Mouse (Mus musculus) frontal cortex, postnatal 14 days (tissue): ENCODE measurements around the gene Gm7247.
A peak's percentile ranks its signal among the peaks of the same experiment; 100 is the strongest.
"Not testable (repeated sequence)": the region's sequence is repeated elsewhere in the genome, so short reads cannot be mapped to it uniquely, and the experiment has no call there.

Source experiments
- DNase-seq, 2 experiments: peaks; one replicate each; pipeline ENCODE4 v3.0.0; 2022; ENCODE audit warnings: low spot score in 2 of 2

Gene Gm7247

DNA sequence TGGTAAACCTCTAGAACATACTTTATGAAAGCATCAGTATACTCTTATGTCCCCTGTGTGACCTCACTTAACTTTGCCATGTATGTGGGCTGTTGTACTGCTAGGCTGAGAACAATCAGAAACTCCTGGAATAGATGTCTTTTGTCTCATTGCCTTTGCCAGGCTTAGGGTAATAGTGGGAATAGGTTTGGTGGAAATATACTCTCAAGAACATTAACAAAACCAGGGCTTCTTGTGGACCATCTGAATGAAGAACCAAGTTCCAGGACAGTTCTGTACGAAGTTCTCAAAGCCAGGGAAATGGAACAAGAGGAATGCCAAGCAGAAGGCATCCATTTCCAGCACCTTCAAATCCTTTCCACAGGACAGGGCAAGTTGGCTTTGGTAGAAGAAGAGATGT lies at the start of gene Gm7247:
Gene Gm7247, plus strand, starts transcription at position 301 of the 400 bp plus-strand sequence.
- no peak for DNase-seq

DNA sequence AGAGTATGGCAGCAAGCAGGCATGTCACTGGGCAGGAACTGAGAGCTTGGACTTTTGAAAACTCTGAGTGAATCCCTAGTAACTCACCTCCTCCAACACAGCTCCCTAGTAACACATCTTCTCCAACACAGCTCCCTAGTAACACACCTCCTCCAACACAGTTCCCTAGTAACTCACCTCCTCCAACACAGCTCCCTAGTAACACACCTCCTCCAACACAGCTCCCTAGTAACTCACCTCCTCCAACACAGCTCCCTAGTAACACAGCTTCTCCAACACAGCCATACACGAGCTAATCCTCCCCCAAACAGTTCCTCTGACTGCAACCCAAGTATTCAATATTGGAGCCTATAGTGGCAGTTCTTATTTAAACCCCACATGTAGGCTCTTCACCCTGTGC lies 37.6 kb upstream of the Gm7247 start:
- peak in 1 of 2 experiments; percentile 4 for DNase-seq

DNA sequence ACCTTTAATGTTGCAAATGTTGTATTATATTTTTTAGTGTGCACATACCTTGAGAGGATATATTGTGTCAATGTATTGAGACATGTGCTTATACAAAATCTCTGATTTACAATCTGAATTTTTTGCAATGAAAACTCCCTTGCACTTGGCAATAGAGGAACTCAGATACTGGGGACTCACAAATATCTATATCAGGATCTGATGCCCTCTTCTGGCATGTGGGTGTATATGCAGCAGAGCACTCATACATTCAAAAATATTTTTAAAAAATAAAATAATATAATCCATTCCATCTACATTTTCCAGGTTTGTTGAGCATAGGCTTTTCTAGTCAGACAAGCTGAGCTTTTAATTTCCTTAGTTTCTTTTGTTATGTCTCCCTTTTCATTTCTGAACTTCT lies 15.5 kb upstream of the Gm7247 start:
- no peak for DNase-seq

DNA sequence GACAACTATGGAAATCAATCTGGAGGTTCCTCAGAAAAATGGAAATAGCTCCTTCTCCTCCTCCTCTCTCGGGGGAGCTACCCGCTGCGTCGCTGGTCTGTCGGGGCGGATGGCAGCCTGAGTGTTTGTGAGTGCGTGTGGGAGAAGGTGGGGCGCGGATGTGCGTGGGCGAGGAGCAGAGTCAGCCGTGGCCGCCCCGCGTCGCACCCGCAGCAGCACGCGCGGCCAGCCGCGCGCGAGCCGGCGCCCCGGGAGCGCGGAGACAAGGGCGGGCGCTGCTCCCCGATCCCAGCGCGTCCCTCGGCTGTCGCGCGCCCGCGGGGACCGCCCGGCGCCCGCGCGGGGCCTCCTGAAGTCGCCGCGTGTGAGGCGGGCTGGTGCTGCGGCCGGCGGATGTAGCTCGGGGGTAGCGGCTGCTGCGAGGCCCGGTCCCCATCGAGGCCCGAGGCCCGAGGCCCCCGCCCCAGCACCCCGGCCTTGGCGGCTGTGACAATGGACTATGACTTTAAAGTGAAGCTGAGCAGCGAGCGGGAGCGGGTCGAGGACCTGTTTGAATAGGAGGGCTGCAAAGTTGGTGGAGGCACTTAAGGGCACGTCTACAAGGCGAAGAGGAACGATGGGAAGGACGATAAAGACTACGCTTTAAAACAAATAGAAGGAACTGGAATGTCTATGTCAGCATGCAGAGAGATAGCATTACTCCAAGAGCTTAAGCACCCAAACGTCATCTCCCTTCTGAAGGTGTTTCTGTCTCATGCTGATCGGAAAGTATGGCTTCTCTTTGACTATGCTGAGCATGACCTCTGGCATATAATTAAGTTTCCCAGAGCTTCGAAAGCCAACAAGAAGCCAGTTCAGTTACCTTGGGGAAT lies 3.2 kb upstream of the Gm7247 start:
- peak; percentile 24 to 34 for DNase-seq

DNA sequence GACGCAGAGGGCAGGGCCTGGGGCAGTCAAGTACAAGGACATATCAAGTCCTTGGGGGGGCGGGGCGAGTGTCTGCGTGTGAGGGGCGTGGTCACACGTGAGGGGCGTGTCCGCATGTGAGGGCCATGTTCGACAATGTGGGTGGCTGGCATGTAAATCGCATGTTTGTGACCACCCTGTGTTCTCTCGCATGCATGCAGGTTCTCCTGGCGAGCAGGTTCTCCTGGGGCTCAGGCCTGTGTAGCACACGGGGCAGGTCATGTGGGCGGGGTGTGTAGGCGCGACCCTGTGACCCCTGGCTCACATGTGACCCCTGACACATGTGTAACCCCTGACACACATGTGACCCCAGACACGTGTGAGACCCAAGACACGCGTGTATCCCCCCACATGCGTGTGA lies 21.2 kb downstream of the Gm7247 start:
- DNase-seq: no peak

DNA sequence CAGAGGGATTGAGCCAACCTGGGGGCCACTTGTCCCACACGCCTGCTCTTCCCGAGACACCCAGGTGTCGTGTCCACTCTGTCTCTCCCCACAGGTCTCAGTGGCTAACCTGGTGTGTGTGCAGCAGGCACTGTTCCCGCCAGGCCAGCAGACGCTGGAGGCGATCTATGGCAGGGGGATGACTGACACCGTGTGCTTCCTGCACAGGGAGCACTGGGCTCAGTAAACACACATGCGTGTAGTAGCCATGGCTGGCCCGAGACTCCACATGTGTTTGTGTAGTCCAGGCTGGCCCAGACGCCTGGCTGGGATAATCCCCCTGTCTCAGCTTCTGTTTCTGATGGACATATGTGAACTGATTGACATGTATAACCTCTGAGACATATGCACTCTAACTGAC lies 22.8 kb downstream of the Gm7247 start:
- DNase-seq: no peak

DNA sequence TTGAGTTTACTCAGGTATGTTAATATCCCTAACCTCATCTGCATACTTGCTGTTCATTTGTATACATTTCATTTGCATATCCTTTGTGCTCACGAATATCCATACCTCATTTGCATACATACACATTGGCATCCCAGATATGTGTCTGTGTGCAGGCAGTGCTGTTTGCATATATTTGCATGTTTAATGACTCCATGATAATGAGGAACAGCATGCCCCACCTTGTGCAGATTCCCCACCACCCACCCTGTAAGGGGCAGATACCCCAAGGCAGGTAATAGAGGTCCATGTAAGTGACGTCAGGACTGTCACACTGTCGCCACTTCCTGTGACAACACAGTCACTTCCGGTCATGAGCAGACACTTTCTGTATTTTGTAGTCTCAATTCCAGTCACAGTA lies 24.2 kb downstream of the Gm7247 start:
- DNase-seq: no peak

DNA sequence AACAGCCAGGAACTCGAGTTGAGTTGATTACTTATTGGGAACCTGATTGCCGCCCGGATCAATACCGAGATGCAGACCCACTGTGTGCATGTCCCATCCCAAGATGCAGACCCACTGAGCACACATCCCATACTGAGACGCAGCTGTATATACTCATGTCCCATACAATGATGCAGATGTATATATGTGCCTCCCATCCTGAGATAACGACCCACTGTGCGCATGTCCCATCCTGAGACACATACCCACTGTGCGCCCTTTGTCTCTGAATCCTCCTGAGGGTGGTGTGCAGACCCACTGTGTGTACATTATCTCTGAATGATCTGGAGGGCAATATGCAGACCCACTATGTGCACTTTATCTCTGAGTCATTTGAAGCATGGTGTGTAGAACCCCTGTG lies 26.2 kb downstream of the Gm7247 start:
- no peak for DNase-seq

DNA sequence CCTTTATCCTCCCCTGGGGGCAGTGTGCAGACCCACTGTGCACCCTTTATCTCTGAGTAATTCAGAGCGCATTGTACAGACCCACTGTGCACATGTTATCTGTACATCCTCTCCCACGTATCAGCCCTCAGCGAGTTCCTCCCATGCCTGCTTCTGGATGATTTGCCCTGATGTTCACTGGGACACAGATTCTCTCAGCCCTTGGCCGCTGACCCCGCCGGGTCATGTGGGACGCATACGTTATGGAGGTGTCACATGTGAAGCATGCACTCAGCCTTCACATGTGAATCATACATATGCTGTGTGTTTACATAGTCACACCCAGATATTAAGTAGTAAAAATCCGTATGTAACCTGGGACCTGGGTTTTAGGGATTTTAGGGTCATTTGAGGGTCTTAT lies 26.7 kb downstream of the Gm7247 start:
- DNase-seq: no peak

DNA sequence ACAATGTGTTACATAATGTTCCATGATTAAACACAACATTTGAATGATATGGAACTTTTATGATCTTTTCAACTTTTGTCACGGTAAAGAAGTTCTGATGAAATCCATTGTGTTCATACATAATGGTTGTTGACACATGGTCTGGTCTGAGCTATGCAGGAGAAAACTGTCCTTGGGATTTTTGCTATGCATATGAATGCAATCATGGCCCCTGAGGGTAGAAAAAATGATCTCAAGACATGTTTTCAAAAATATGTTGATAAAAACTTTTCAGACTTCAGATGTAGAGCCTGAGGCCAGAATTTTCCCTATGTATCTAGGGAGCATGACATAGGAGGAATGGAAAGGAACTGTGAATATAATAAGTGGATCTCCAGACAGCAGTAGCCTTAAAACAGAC lies 49.0 kb downstream of the Gm7247 start, which contains the start of gene Vmn2r88:
Gene Vmn2r88, plus strand, starts transcription at position 301 of the 400 bp plus-strand sequence.
- no peak for DNase-seq

DNA sequence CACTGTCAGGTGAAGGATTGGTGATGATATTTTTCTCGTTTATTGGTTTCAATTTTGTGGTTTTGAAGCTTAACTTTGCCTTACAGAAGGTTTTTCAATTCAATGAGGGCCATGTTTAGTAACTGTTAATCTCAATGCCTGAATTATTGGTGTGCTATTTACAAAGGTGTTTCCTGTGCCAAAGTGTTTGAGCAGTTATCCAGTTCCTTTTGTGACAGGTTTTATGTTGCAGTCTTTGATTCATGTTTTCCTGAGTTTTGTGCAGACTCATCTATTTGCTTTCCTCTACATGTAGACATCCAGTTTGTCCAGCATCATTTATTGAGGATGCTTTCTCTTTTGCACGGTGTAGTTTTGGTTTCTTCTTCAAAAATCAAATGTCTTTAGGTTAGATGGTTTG lies 62.3 kb downstream of the Gm7247 start:
- DNase-seq: no peak

DNA sequence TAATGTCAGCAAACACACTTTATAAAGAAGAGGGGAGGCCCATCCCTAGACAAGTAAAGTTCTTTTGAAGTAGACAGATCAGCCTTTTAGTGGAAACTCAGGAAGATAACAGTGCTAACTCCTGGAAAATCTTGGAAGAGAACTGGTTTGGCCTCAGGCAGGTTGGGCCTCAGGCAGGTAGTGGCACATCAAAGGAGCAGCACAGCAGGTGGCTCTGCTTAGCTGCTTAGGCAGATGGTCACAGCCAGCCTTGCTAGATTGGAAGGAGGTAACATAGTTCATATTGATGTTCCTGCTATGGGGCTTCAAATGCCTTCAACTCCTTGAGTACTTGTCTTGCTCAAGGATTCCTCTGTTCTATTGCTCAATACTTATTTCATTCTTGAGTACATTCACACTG lies 68.6 kb downstream of the Gm7247 start:
- not testable (repeated sequence) for DNase-seq

DNA sequence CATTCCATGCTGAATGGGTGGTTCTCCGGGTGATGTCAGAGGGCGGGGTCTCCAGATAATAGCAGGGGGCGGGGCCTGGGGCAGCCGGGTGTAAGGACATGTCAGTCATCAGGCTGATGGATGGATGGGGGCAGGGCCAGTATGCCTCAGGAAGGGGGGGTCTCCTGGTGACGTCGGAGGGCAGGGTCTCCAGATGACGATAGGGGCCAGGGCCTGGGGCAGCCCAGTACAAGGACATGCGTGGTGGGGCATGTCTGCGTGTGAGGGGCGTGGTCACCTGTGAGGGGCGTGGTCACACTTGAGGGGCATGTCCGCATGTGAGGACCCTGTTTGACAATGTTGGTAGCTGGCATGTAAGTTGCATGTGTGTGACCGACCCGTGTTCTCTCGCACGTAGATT lies 73.0 kb downstream of the Gm7247 start:
- no peak for DNase-seq

DNA sequence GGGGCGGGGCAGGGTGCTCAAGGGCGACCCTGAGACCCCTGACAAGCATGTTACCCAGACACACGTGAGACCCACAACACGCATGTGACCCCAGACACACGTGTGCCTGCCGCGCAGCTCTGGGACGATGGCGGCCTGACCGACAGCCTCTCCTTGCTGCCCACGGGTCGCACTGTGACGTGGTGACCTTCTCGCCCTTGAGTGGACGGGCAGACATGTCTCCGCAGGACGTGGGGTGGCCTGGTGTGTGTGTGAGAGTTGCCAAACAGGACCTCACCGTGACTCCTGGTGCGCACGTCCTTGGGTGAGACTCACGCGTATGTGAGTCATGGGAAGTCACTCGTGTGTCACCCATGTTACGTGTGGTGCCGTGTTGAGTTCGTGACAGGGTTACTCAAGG lies 73.5 kb downstream of the Gm7247 start:
- no peak for DNase-seq

DNA sequence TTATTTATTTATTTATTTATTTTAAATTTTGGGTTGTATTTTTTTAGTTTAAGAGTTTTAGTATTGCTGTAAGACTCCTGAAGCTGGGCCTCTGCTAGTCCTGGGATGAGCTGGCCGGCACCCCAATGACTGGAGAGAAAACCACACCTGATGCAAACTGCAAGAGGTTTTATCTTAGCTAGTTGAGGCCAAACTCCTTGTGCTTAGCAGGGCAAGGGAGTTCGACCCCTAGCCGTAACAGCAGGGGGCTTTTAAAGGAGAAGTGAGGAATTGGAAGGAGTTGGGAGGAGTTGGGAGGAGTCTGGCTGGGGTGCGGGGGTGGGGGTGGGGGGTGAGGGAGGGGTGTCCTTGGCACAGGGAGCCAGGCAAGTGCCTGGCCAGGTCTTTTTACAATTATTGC lies 77.4 kb downstream of the Gm7247 start:
- DNase-seq: no peak

DNA sequence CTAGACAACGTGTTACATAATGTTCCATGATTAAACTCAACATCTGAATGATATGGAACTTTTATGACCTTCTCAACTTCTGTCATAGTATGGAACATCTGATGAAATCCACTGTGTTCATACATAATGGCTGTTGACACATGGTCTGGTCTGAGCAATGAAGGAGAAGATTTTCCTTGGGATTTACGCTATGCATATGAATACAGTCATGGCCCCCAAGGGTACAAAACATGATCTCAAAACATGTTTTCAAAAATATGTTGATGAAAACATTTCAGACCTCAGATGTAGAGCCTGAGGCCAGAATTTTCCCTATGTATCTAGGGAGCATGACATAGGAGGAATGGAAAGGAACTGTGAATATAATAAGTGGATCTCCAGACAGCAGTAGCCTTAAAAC lies 90.0 kb downstream of the Gm7247 start, which contains the start of gene Vmn2r89:
Gene Vmn2r89, plus strand, starts transcription at position 301 of the 400 bp plus-strand sequence.
- not testable (repeated sequence) for DNase-seq

DNA sequence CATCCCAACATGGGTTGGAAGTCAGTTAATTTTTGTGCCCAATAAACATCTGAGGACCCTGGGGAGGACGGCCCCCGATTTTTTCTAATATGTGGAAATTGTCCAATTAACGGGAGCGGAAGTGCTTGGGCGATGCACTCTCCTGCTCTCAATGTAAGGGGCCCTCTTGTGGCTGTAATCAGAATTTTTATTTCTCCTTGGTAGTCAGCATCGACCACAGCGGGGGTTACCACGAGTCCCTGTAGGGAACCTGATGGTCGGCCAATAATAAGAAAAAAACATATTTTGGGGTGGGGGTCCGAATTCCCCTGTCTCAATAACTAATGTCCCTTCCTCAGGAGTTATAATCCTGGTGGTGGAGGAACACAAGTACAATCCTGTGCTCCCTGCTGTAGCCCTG lies 118.7 kb downstream of the Gm7247 start:
- DNase-seq: not testable (repeated sequence)

DNA sequence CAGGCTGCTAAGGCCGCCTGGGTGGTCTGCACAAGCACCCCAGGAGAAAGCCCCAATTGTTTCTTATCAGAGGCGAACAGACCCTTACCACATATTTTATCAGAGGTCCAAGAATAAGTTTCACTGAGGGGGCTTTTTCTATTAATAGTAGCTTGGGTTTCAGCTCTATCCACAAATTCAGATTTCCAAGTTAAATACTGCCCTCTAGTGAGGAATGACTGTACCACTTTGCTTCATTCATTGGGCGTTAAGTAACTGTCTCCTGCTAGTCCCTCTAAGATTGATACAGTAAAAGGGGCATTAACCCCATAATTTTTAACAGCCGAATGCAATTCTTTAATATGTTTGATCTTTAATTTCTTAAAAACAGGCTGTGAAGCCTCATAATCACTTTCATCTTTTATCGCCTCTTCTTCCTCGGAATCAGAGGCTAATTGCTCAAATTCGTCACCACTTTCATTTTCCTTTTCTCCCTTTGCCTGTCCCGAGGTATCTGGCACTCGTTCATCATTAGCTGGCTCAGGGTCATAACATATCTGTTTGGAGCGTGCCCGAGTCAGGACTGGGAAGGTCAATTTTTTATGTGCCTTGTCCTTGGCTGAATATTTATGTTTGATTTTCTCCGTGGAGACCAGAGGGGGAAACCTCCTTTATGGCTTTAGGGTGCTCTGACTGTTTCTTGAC lies 119.9 kb downstream of the Gm7247 start:
- DNase-seq: not testable (repeated sequence)

DNA sequence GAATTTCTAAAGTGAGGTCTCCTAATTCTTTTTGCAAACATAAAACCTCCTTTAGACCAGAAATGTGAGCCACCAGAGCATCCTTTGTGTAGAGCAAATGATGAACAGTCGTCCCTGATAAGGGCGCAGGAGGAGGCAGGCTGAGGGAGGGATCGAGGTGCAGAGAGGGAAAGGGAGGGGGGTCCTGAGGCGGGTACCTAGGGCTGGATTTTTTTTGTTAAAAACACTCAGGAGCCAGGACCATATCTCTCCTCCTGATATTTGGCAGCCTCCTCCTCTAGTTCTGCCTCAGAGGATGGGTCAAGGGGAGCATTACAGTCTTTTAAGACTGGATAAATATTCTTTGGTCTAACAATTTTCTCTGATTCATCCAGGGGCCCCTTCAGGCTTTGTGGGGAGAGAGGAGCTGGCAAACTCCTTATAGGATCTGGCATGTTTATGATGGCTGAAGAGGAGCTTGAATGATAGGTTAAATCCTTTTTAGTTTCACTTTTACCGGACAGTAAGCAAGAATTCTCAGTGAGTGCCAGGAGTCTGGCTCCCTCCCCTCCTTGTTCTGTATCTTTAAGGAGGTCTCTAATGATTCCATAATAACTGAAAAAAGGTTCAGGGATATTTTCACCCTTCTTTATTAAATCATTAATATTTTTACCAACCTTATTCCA lies 120.6 kb downstream of the Gm7247 start:
- no peak for DNase-seq

DNA sequence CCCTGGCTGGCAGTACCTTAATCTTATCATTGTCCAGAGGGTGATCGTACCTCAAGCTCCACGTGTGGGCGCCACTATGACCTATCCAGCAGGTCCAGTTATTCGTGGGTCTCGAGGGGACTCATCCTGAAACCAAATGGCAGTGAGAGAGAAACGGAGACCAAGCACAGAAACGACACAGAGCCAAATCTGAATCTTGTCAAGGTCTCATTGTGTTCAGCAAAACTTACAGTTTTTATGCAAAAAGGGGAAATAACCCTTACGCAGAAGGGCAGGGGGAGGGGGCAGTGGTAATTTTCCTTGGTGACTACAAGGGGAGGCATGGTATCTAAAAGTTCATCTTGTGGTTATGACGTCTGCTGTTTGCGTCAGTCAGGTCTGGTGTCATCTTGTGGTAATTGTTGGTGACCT lies 121.4 kb downstream of the Gm7247 start:
- not testable (repeated sequence) for DNase-seq

DNA sequence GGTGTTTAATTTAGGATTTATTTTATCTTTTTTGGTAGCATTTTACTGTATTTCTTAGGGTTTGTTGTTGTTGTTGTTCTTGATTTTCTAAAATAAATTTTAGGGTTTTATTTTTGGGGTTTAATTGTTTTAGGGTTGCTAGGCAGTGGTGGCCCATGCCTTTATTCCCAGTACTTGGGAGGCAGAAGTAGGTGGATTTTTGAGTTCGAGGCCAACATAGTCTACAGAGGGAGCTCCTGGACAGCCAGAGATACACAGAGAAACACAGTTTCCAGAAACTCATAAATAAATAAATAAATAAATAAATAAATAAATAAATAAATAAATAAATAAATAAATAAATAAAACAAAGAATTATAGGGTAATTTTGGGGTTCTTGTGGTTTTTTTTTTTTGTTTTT lies 122.1 kb downstream of the Gm7247 start:
- DNase-seq: no peak

DNA sequence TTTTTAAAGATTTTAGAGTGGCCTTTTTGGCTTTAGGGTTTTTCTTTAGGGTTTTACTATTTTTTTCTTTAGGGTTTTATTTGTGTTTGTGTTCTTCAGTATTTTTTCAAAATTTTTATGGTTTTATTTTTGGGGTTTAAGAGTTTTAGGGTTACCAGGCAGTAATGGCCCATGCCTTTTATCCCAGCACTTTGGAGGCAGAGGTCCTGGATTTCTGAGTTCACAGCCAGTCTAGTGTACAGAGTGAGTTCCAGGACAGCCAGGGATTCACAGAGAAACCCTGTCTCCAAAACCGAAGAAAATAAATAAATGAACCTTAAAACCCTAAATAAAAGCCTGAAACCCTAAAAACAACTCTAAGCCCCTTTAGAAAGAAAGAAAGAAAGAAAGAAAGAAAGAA lies 124.6 kb downstream of the Gm7247 start:
- no peak for DNase-seq
